Mouse (Mus musculus) activated CD4-positive, CD25-positive, alpha-beta regulatory T cell, adult 4 months (primary cell): ENCODE data around the gene Zfp592. TPM values are rescaled to one million over a fixed set of nuclear protein-coding genes. Genes with fewer than 3 reads are reported as not detected.

Experiments used
- ATAC-seq: one replicate; pipeline ENCODE4 v1.8.0; 2017
- polyA plus RNA-seq, 2 experiments: library from polyadenylated mRNA; unstranded; fragments of 100-300 nt; shearing (Covaris generic); gene quantifications; one replicate each; pipeline ENCODE4 v1.2.1; 2017

The Zfp592 gene
- polyA plus RNA-seq, 2 experiments from 2014 or later = 14.5 to 16.7 TPM

- ATAC-seq = no peak
These were observed 64.6 kb downstream of the Zfp592 start for GRCm38 (mm10) chr7:81057901-81058711.

- no peak for ATAC-seq
These were observed 65.3 kb downstream of the Zfp592 start for GRCm38 (mm10) chr7:81058712-81059154.

- no peak for ATAC-seq
These were observed 65.9 kb downstream of the Zfp592 start for GRCm38 (mm10) chr7:81059388-81059787.

DNA sequence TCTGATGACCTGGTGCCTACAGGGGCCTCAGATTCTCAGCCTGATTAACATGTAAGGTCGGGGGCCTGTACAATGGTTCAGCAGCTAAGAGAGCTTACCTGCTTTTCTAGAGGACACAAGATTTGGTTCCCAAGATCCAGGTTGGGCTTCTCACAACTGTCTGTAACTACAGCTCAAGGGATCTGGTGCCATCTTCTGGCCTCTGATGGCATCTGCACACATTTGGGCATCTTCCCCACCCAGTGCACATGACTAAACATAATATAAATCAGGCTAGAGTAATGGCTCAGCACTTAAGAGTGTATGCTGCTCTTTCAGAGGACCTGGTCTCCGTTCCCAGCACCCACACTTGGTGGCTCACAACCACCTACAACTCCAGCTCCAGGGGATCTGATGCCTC lies 67.4 kb downstream of the Zfp592 start:
- no peak for ATAC-seq

DNA sequence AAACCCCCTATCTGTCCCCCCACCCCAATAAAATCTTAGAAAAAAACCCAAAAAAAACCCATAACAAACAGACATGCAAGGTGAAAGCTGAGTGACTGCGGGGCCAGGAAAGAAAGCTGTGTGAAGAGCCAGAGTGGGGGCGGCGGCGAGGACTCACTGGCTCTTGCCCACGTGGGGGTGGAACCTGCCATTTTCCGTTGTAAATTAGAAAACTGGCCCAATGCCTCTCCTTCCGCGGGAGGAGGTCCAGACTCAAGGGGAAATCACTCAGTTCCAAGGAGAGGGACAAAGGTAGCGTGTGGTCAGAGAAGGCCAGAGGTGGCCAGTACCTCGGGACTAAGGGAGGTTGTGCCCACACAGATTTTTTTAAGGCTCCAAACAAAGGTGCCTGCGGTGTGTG lies 68.5 kb downstream of the Zfp592 start:
- no peak for ATAC-seq

DNA sequence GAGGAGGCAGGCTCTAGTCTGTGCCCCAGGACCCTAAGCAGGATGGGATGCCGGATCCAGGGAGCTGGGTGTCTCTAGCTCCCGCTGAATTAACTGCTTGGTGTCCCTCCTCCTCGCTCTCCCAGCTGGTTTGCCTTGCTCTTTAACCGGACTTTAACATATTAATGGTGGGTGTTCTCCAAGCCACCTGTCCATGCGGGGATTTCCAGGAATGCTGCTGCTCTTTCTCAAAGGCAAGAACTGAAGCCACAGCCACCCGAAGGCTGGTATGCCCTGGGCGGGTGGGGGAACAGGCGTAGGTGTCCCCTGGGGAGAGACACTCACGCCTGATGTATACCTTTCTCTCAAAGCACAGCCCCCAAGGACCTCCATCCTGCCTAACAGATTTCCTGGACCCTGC lies 69.9 kb downstream of the Zfp592 start:
- ATAC-seq = no peak

DNA sequence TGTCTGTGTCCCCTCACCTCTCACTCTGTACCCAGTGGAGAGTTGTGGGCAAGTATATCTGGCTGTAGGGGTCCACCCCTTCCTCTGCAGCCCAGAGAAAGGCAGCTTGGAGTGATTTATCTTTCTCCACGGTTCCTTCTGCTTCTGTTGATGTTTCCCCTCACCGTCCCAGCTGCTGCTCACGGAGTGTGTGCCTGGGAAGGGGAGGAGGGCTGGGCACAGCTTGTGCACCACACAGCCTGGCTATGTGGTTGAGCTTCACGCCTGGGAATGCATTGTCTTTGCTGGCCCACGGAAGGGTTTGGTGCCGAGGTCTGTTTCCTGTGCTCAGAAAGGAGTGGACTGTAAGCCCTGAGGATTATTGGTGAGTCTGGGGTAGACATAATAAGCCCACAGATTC lies 73.2 kb downstream of the Zfp592 start:
- ATAC-seq = no peak

- ATAC-seq = no peak
These were observed 79.0 kb downstream of the Zfp592 start for GRCm38 (mm10) chr7:81072463-81072862.

DNA sequence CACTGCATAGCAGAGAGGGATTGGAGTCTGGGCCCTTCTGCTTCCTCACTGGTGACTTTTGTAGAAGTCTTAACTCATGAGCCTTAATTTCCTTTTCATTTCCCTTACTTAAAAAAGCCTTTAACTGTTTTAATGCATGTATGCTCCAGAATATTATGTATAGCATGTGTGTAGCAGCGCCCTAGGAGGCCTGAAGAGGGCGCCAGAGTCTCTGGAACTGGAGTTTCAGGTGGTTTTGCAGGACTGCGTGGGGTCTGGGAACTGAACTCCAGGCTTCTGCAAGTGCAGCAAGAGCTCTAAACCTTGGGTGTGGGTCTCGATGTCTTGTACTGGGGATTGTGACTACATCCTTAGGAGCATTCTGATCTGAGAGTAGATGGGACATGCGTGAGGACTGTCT lies 79.8 kb downstream of the Zfp592 start:
- no peak for ATAC-seq

DNA sequence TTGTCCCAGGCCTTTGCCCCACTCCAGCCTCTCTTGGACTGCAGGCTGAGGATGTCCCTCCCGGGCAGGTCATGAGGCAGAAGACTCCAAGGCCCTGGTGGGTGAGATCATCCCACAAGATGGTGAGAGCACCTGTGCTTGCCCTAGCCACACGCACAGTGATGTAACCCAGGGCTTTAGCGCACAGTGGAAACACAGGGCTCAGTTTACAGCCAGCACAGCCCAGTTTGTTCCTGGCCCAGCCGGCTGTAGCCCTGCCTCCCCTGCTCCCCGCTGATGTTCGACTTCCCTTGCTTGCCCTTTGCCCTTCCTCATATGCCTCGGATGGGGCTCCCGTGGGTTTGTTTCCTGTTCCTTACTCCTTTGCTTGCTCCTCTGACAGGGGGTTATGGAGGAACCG lies 81.1 kb downstream of the Zfp592 start:
- ATAC-seq = peak; percentile 30

DNA sequence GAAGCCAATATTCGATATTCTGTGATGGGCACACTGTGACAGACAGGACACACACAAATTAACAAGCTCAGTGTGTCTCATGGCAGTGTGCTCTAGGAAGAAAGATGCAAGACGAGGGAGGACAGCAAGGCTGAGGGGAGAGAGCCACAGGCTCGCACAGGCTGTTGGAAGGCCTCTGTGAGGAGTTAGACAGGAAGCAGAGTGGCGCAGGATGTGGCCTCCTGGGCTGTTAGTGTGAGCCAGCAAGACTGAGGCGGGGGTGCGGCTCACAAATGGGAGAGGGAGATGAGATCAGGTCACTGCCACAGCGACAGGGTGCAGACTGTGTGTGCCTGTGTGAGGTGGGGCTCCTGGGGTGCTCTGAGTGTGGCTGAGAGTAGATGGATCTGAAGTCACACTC lies 81.8 kb downstream of the Zfp592 start:
- peak; percentile 91 for ATAC-seq

DNA sequence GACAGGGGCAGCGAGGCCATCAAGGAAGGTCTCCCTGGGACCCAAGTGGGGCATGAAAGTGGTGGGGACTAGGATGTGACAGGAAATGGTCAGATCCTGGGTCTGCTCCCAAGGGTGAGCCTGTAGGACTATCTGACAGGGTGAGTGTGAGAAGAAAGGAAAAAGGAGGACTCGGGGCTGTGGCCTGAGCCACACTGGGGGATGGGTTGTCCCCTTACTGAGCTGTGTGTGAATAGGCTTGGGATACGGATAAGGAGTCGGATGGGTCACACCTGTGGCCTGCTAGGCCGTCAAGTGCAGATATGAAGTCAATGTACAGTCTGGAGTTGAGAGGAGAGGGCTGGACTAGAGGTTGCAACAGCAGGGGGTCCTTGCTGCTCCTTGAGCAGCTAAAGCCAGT lies 82.3 kb downstream of the Zfp592 start:
- ATAC-seq = no peak

DNA sequence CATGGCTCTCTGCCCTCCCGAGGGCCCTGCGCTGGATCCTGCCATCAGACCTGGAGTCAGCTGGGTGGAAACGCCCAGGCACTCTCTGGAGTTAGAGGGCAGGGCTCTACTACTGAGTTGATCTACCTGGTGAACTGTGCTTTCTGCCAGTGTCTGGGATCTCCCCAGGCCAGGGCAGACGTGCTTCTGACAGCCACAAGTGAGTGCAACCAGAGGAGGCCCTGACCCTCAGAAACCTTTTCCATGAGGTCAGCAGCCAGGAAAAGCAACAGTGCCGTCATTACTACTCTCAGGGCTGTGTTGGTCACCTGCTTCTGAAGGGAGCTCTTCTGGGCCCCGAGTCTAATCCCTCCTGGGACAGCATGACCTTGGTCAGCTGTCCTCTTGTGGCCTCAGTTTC lies 83.5 kb downstream of the Zfp592 start:
- no peak for ATAC-seq

GRCm38 (mm10) chr7:81078740-81079139 lies 85.3 kb downstream of the Zfp592 start:
- ATAC-seq = no peak

GRCm38 (mm10) chr7:81093420-81093965 lies 100.0 kb downstream of the Zfp592 start:
- no peak for ATAC-seq

GRCm38 (mm10) chr7:81094104-81094757 lies 100.8 kb downstream of the Zfp592 start:
- no peak for ATAC-seq

Other genes starting within 250 kb of the Zfp592 start
- 100 to 1,000 TPM; 203 to 267 TPM for gene Iqgap1, start 167.7 kb upstream of the Zfp592 start, polyA plus RNA-seq
- 1 to 10 TPM; 3.0 to 3.3 TPM for gene Zscan2, start 132.8 kb upstream of the Zfp592 start, polyA plus RNA-seq
- gene Wdr73, start 92.4 kb upstream of the Zfp592 start, polyA plus RNA-seq = 10 to 100 TPM; 22.5 to 27.1 TPM
- gene Nmb, start 88.6 kb upstream of the Zfp592 start, polyA plus RNA-seq = 10 to 100 TPM; 58.7 to 67.5 TPM
- gene Sec11a, start 45.9 kb upstream of the Zfp592 start, polyA plus RNA-seq = 100 to 1,000 TPM; 243 to 262 TPM
- under 1 TPM; 0.09 to 0.38 TPM for gene Alpk3, start 63.9 kb downstream of the Zfp592 start, polyA plus RNA-seq
- gene Slc28a1, start 121.1 kb downstream of the Zfp592 start, polyA plus RNA-seq = not detected
- 1 to 10 TPM; 1.1 to 2.3 TPM for gene Pde8a, start 219.9 kb downstream of the Zfp592 start, polyA plus RNA-seq